Mouse (Mus musculus) neural tube, embryonic 14.5 days (tissue): ENCODE measurements around the gene Chga. TPM values are rescaled to one million over a fixed set of nuclear protein-coding genes. Genes with fewer than 3 reads are reported as not detected.

Source experiments
- ATAC-seq: fragments of 200-750 bp; cut with Nextera tagmentation; 2 replicates; pipeline ENCODE4 v1.8.0; 2017; ENCODE audit warnings: low read depth, mild to moderate bottlenecking, moderate TSS enrichment, moderate library complexity
- H3K27ac ChIP-seq: fragments of 300-500 bp; sonication (generic); 2 replicates; pipeline ENCODE4 v1.5.1; 2014; ENCODE audit warnings: low read depth, mild to moderate bottlenecking, control low read depth, low read length, moderate library complexity, mixed read lengths
- H3K27me3 ChIP-seq: fragments of 300-500 bp; sonication (generic); 2 replicates; pipeline ENCODE4 v1.6.1; 2014; ENCODE audit warnings: low read length; ENCODE audit not compliant: control insufficient read depth, insufficient read depth
- H3K36me3 ChIP-seq: fragments of 300-500 bp; sonication (generic); 2 replicates; pipeline ENCODE4 v1.6.1; 2014; ENCODE audit warnings: low read length, mixed read lengths; ENCODE audit not compliant: control insufficient read depth, insufficient read depth
- H3K4me1 ChIP-seq: fragments of 300-500 bp; sonication (generic); 2 replicates; pipeline ENCODE4 v1.6.1; 2014; ENCODE audit warnings: low read length; ENCODE audit not compliant: control insufficient read depth, insufficient read depth
- H3K4me2 ChIP-seq: fragments of 300-500 bp; sonication (generic); 2 replicates; pipeline ENCODE4 v1.6.1; 2014; ENCODE audit warnings: mild to moderate bottlenecking, low read depth, low read length, control low read depth
- H3K4me3 ChIP-seq: fragments of 300-500 bp; sonication (generic); 2 replicates; pipeline ENCODE4 v1.5.1; 2014; ENCODE audit warnings: low read depth, low read length, control low read depth, mixed read lengths
- H3K9ac ChIP-seq: fragments of 300-500 bp; sonication (generic); replicated peaks from 2 replicates; pipeline ENCODE4 v1.6.1; 2014; ENCODE audit warnings: low read depth, mild to moderate bottlenecking, control low read depth, low read length, mixed read lengths
- H3K9me3 ChIP-seq: fragments of 300-500 bp; sonication (generic); 2 replicates; pipeline ENCODE4 v1.6.1; 2016; ENCODE audit warnings: low read length; ENCODE audit not compliant: control insufficient read depth
- WGBS: fragments of 180-500 bp; shearing (Covaris S2); extraction: QIAGEN DNeasy Blood & Tissue Kit; methylation state at CpG from one replicate; pipeline ENCODE4 v1.1.7; 2014; 5-methylcytosine and 5-hydroxymethylcytosine counted together
- polyA plus RNA-seq: library from polyadenylated mRNA; unstranded; fragments of >200 nt; fragmentation: Nextera tagmentation; extraction: Ambion mirVana; gene quantifications from 2 replicates; pipeline ENCODE4 v1.2.1, GENCODE M21; 2014

The Chga gene
- polyA plus RNA-seq: 126 and 150 TPM in 2 replicates

GRCm38 (mm10) chr12:102554721-102555516 lies at the start of gene Chga:
Gene Chga (plus strand): TSS chr12:102554969.
- peak within 1 kb of the TSS; percentile 66 for H3K9ac ChIP-seq
- H3K27ac ChIP-seq: peak within 1 kb of the TSS; percentile 85
- no peaks in the 10 kb centered on the region for H3K27me3 ChIP-seq
- peaks cover 13% of the 10 kb centered on the region for H3K4me1 ChIP-seq
- peak within 1 kb of the TSS; percentile 71 for H3K4me2 ChIP-seq
- H3K9me3 ChIP-seq: no peaks in the 10 kb centered on the region
- 2% methylated on average over 48 of the region's 48 CpGs for WGBS
- H3K4me3 ChIP-seq: peak within 1 kb of the TSS; percentile 59
- no peaks in the 10 kb centered on the region; the same call in 1 of the 2 replicates for H3K36me3 ChIP-seq
- ATAC-seq: peak; percentile 88

DNA sequence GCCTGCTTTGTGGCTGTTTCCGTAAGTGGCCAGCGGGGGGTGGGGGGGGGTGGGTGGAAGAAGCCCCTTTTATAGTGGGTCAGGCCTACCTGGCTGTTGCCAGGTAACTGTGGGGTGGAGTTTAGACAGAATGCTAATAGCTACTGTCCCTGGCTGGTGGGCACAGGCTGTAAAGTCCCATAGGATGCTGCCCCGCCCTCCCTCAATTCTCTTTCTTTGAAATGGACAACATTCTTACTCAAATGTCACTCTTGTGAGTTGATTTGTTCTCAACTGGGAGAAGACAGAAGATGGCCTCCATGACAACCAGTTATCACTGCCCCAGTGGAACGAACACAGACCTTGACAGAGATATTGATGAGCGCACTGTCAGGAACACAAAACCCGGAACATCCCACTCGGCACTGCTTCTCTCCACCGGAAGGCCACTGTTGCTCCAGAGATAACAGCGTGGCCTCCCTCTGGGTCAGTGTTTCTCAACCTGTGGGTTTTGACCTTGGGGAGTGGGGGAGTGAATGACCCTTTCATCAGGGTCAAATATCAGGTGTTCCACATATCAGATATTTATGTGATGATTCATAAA lies 49.5 kb upstream of the Chga start:
- WGBS: 57% methylated on average over 9 of the region's 9 CpGs
- no peak for ATAC-seq
- Histone ChIP-seq H3K4me2 (no peak overlapping the region), H3K4me1 (no peaks in the 10 kb centered on the region), H3K9ac (no peak overlapping the region), H3K4me3 (no peak overlapping the region), H3K9me3 (no peaks in the 10 kb centered on the region), H3K27me3 (no peaks in the 10 kb centered on the region), H3K27ac (no peak overlapping the region), H3K36me3 (no peaks in the 10 kb centered on the region)

GRCm38 (mm10) chr12:102505949-102506348 lies 48.8 kb upstream of the Chga start:
- H3K4me1 ChIP-seq: no peaks in the 10 kb centered on the region
- no peaks in the 10 kb centered on the region for H3K36me3 ChIP-seq
- no peaks in the 10 kb centered on the region for H3K9me3 ChIP-seq
- H3K9ac ChIP-seq: no peak overlapping the region
- no peak overlapping the region for H3K4me3 ChIP-seq
- WGBS: 92% methylated on average over 7 of the region's 7 CpGs
- H3K4me2 ChIP-seq: no peak overlapping the region
- no peak for ATAC-seq
- no peaks in the 10 kb centered on the region for H3K27me3 ChIP-seq
- no peak overlapping the region for H3K27ac ChIP-seq

GRCm38 (mm10) chr12:102511363-102511762 lies 43.4 kb upstream of the Chga start:
- 8% methylated on average over 3 of the region's 3 CpGs for WGBS
- H3K27ac ChIP-seq: no peak overlapping the region
- peak; percentile 86 for ATAC-seq
- H3K9me3 ChIP-seq: no peaks in the 10 kb centered on the region
- no peak overlapping the region for H3K9ac ChIP-seq
- no peak overlapping the region for H3K4me3 ChIP-seq
- no peak overlapping the region for H3K4me2 ChIP-seq
- no peaks in the 10 kb centered on the region for H3K36me3 ChIP-seq
- no peaks in the 10 kb centered on the region for H3K27me3 ChIP-seq
- H3K4me1 ChIP-seq: 0 out of 2 replicates have a peak, but pooled peaks cover 4% of the 10 kb centered on the region

DNA sequence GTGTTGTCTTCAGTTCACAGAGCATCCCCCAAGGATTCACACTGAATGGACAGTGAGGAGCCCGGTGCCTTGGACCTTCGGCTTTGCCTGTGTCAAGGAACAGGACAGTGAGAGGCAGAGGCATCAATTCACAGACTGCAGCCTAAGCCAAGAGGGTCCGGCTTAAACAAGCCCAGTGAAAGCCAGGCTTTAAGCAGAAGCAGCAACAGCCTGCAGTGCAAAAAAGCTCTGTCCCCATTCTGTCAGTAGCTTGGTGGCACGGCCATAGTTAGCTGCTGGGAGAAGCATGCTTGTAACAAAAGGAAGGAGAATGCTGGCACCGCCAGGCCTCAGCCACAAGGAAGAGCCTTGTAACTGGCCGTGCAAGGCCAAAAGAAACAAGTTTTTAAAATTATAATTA lies 40.6 kb upstream of the Chga start:
- no peaks in the 10 kb centered on the region for H3K36me3 ChIP-seq
- no peak overlapping the region for H3K4me3 ChIP-seq
- no peak overlapping the region for H3K27ac ChIP-seq
- no peak for ATAC-seq
- H3K4me2 ChIP-seq: no peak overlapping the region
- WGBS: 77% methylated on average over 6 of the region's 6 CpGs
- no peak overlapping the region for H3K9ac ChIP-seq
- H3K4me1 ChIP-seq: 0 out of 2 replicates have a peak, but pooled peaks cover 4% of the 10 kb centered on the region
- H3K27me3 ChIP-seq: no peaks in the 10 kb centered on the region
- H3K9me3 ChIP-seq: no peaks in the 10 kb centered on the region

GRCm38 (mm10) chr12:102514751-102515150 lies 40.0 kb upstream of the Chga start:
- H3K4me3 ChIP-seq: no peak overlapping the region
- H3K4me2 ChIP-seq: no peak overlapping the region
- H3K9me3 ChIP-seq: no peaks in the 10 kb centered on the region
- H3K9ac ChIP-seq: no peak overlapping the region
- H3K27ac ChIP-seq: no peak overlapping the region
- 0 out of 2 replicates have a peak, but pooled peaks cover 4% of the 10 kb centered on the region for H3K4me1 ChIP-seq
- H3K36me3 ChIP-seq: no peaks in the 10 kb centered on the region
- 80% methylated on average over 6 of the region's 6 CpGs for WGBS
- ATAC-seq: no peak
- no peaks in the 10 kb centered on the region for H3K27me3 ChIP-seq

GRCm38 (mm10) chr12:102516151-102516550 lies 38.6 kb upstream of the Chga start:
- Histone ChIP-seq H3K9me3 (no peaks in the 10 kb centered on the region), H3K9ac (no peak overlapping the region), H3K27ac (no peak overlapping the region), H3K27me3 (no peaks in the 10 kb centered on the region), H3K36me3 (no peaks in the 10 kb centered on the region), H3K4me1 (0 out of 2 replicates have a peak, but pooled peaks cover 4% of the 10 kb centered on the region), H3K4me2 (no peak overlapping the region), H3K4me3 (no peak overlapping the region)
- 72% methylated on average over 4 of the region's 4 CpGs for WGBS
- no peak for ATAC-seq

DNA sequence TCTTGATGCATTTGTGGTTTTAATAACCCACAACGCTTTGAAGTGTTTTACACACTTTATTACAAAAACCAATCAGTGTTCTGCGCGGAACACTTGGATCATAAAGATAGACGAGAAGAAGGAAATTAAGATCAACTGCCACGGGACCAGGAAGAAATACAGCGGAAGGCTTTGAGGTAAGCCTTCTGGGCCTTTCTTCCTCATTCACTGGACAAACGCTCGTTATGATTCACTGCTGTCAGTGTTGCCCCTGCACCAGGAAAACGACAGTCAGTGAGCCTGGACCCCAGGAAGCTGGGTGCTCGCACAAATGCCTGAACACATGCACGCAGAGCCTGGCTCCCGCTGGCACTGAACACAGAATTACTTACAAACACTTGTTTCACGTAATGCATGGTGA lies 37.1 kb upstream of the Chga start:
- 68% methylated on average over 13 of the region's 13 CpGs for WGBS

More for the DNA sequence above, 37.1 kb upstream of the Chga start:
- 0 out of 2 replicates have a peak, but pooled peaks cover 2% of the 10 kb centered on the region for H3K4me1 ChIP-seq
- no peak for ATAC-seq
- H3K9me3 ChIP-seq: no peaks in the 10 kb centered on the region
- no peak overlapping the region for H3K9ac ChIP-seq
- H3K27ac ChIP-seq: no peak overlapping the region
- H3K4me3 ChIP-seq: no peak overlapping the region
- no peaks in the 10 kb centered on the region for H3K36me3 ChIP-seq
- no peak overlapping the region for H3K4me2 ChIP-seq
- H3K27me3 ChIP-seq: no peaks in the 10 kb centered on the region
